Mouse (Mus musculus): ENCODE measurements around the gene Gm38393. TPM values are rescaled to one million over a fixed set of nuclear protein-coding genes. Genes with fewer than 3 reads are reported as not detected.

Gm38393 gene
- polyA plus RNA-seq (2016; fragmentation: Nextera tagmentation; extraction: Ambion mirVana): 2.9 and 3.8 TPM in 2 replicates

GRCm38 (mm10) chr7:60004606-60005330, at the start of gene Gm38393, which contains the start of gene Snurf:
Gene Gm38393 (minus strand): TSS chr7:60005064.
Gene Snurf (minus strand): TSS chr7:60005049.
- Histone ChIP-seq H3K9me3 (peaks cover 17% of the 10 kb centered on the region; the same call in 1 of the 2 replicates), H3K4me3 (peak within 1 kb of the TSS; percentile 63), H3K4me1 (0 out of 2 replicates have a peak, but pooled peaks cover 4% of the 10 kb centered on the region), H3K9ac (replicated peaks) (peak within 1 kb of the TSS; percentile 65), H3K27me3 (no peaks in the 10 kb centered on the region), H3K4me2 (replicated peaks) (peak within 1 kb of the TSS; percentile 55), H3K27ac (replicated peaks) (peak within 1 kb of the TSS; percentile 87), H3K36me3 (no peaks in the 10 kb centered on the region)
- peak; percentile 67 for ATAC-seq (ENCODE audit: low FRiP score, low read depth)
- WGBS: 57% methylated on average over 30 of the region's 30 CpGs

- Histone ChIP-seq H3K27ac (replicated peaks) (peak overlapping the region; percentile 15; the same call in 1 of the 2 replicates), H3K9me3 (no peaks in the 10 kb centered on the region), H3K36me3 (no peaks in the 10 kb centered on the region), H3K4me2 (replicated peaks) (no peak overlapping the region), H3K4me1 (no peaks in the 10 kb centered on the region), H3K4me3 (no peak overlapping the region), H3K27me3 (no peaks in the 10 kb centered on the region), H3K9ac (replicated peaks) (no peak overlapping the region)
- WGBS: 70% methylated on average over 6 of the region's 6 CpGs
- peak; percentile 41; the same call in 1 of the 2 replicates for ATAC-seq (ENCODE audit: low FRiP score, low read depth)
These were observed 42.8 kb upstream of the Gm38393 start for GRCm38 (mm10) chr7:60047481-60048201.

- WGBS: 73% methylated on average over 3 of the region's 3 CpGs
- no peaks in the 10 kb centered on the region for H3K36me3 ChIP-seq
- H3K9ac ChIP-seq (replicated peaks): no peak overlapping the region
- H3K9me3 ChIP-seq: no peaks in the 10 kb centered on the region
- no peak overlapping the region for H3K27ac ChIP-seq (replicated peaks)
- H3K27me3 ChIP-seq: no peaks in the 10 kb centered on the region
- no peak overlapping the region for H3K4me2 ChIP-seq (replicated peaks)
- ATAC-seq (ENCODE audit: low FRiP score, low read depth): no peak
- H3K4me3 ChIP-seq: no peak overlapping the region
- H3K4me1 ChIP-seq: no peaks in the 10 kb centered on the region
These were observed 8.3 kb upstream of the Gm38393 start for GRCm38 (mm10) chr7:60013186-60013585.

- H3K9ac ChIP-seq (replicated peaks): no peak overlapping the region
- H3K36me3 ChIP-seq: no peaks in the 10 kb centered on the region
- 0 out of 2 replicates have a peak, but pooled peaks cover under 1% of the 10 kb centered on the region for H3K4me1 ChIP-seq
- WGBS: 40% methylated on average over 3 of the region's 3 CpGs
- H3K27ac ChIP-seq (replicated peaks): no peak overlapping the region
- H3K4me2 ChIP-seq (replicated peaks): no peak overlapping the region
- H3K4me3 ChIP-seq: no peak overlapping the region
- peaks cover 17% of the 10 kb centered on the region; the same call in 1 of the 2 replicates for H3K9me3 ChIP-seq
- no peak for ATAC-seq (ENCODE audit: low FRiP score, low read depth)
- H3K27me3 ChIP-seq: no peaks in the 10 kb centered on the region
These were observed 3.0 kb upstream of the Gm38393 start for GRCm38 (mm10) chr7:60007727-60008360.

- Histone ChIP-seq H3K27ac (replicated peaks) (no peak overlapping the region), H3K4me1 (0 out of 2 replicates have a peak, but pooled peaks cover 4% of the 10 kb centered on the region), H3K4me3 (no peak overlapping the region), H3K36me3 (no peaks in the 10 kb centered on the region), H3K9ac (replicated peaks) (no peak overlapping the region), H3K27me3 (no peaks in the 10 kb centered on the region), H3K9me3 (peaks cover 17% of the 10 kb centered on the region; the same call in 1 of the 2 replicates), H3K4me2 (replicated peaks) (no peak overlapping the region)
- no peak for ATAC-seq (ENCODE audit: low FRiP score, low read depth)
- 27% methylated on average over 2 of the region's 2 CpGs for WGBS
These were observed 1.4 kb upstream of the Gm38393 start for GRCm38 (mm10) chr7:60006262-60006661.

GRCm38 (mm10) chr7:60003921-60004605, 801 bp downstream of the Gm38393 start:
- Histone ChIP-seq H3K27ac (replicated peaks) (peak overlapping the region; percentile 87), H3K4me3 (peak overlapping the region; percentile 63), H3K9me3 (peaks cover 17% of the 10 kb centered on the region; the same call in 1 of the 2 replicates), H3K4me1 (0 out of 2 replicates have a peak, but pooled peaks cover 4% of the 10 kb centered on the region), H3K27me3 (no peaks in the 10 kb centered on the region), H3K4me2 (replicated peaks) (peak overlapping the region; percentile 55), H3K9ac (replicated peaks) (peak overlapping the region; percentile 65), H3K36me3 (no peaks in the 10 kb centered on the region)
- 45% methylated on average over 22 of the region's 22 CpGs for WGBS
- ATAC-seq (ENCODE audit: low FRiP score, low read depth): peak; percentile 90

GRCm38 (mm10) chr7:60003006-60003865, 1.6 kb downstream of the Gm38393 start:
- no peaks in the 10 kb centered on the region for H3K27me3 ChIP-seq
- H3K4me1 ChIP-seq: 0 out of 2 replicates have a peak, but pooled peaks cover 4% of the 10 kb centered on the region
- H3K27ac ChIP-seq (replicated peaks): peak overlapping the region; percentile 87
- H3K4me2 ChIP-seq (replicated peaks): peak overlapping the region; percentile 55
- peak; percentile 63 for ATAC-seq (ENCODE audit: low FRiP score, low read depth)
- H3K9me3 ChIP-seq: peaks cover 17% of the 10 kb centered on the region; the same call in 1 of the 2 replicates
- H3K36me3 ChIP-seq: no peaks in the 10 kb centered on the region
- peak overlapping the region; percentile 63 for H3K4me3 ChIP-seq
- peak overlapping the region; percentile 65 for H3K9ac ChIP-seq (replicated peaks)
- WGBS: 46% methylated on average over 12 of the region's 12 CpGs

GRCm38 (mm10) chr7:59978646-59979045, 26.2 kb downstream of the Gm38393 start:
- H3K9ac ChIP-seq (replicated peaks): no peak overlapping the region
- H3K4me3 ChIP-seq: no peak overlapping the region
- H3K9me3 ChIP-seq: no peaks in the 10 kb centered on the region
- no peak overlapping the region for H3K4me2 ChIP-seq (replicated peaks)
- no peaks in the 10 kb centered on the region for H3K4me1 ChIP-seq
- WGBS: 72% methylated on average over 1 of the region's 1 CpGs
- no peaks in the 10 kb centered on the region for H3K27me3 ChIP-seq
- ATAC-seq (ENCODE audit: low FRiP score, low read depth): no peak
- H3K27ac ChIP-seq (replicated peaks): no peak overlapping the region
- H3K36me3 ChIP-seq: peaks cover 11% of the 10 kb centered on the region; the same call in 1 of the 2 replicates

Data from midbrain, embryonic 12.5 days (tissue).